9 mouse cellular contexts compared by ENCODE assay signal in genomic region chr14:33939117-33939516, GRCm38 (mm10). TPM values are rescaled to one million over a fixed set of nuclear protein-coding genes. Genes with fewer than 3 reads are reported as not detected.
DNase-seq lines count a peak whose midpoint lies in the region; ATAC-seq and TF ChIP-seq lines count a peak whose summit lies in the region.
"Had no signal": no experiment of that assay in that cellular context is flagged by ENCODE, and none has a peak within 500 bp of the region (broad histone marks: within the 10 kb centered on the region; RNA-seq: fewer than 3 reads in every experiment).

No protein-coding gene starts in this region.

- H3K27ac ChIP-seq in CH12.LX (ENCODE audit: insufficient read depth, low read depth), result no peak overlapping the region
- no peak overlapping the region for H3K27ac ChIP-seq in embryonic fibroblast, embryonic 13.5 days (ENCODE audit: insufficient read depth, low read length)
- no peak overlapping the region for H3K27ac ChIP-seq in heart, postnatal 0 days (ENCODE audit: low read depth)

- H3K9ac ChIP-seq in CH12.LX (ENCODE audit: insufficient read depth, low read depth), result no peak overlapping the region
- no peak overlapping the region for H3K9ac ChIP-seq in heart, postnatal 0 days (replicated peaks; ENCODE audit: low read depth, low read length)

- peak; percentile 78 for TF ChIP-seq RAD21 in CH12.LX (IDR thresholded peaks at IDR 0.05; ENCODE audit: low read depth, low read length)

- ATAC-seq in heart, postnatal 0 days (ENCODE audit: insufficient read depth, low read depth), result peak; percentile 59

- TF ChIP-seq POLR2A in CH12.LX (IDR thresholded peaks at IDR 0.05; ENCODE audit: low read depth, low read length), result no peak
- TF ChIP-seq POLR2A in embryonic fibroblast, embryonic 13.5 days (IDR thresholded peaks at IDR 0.05; ENCODE audit: low read depth, low read length), result no peak
- TF ChIP-seq POLR2A in lung, adult 2 months (IDR thresholded peaks at IDR 0.05; ENCODE audit: borderline replicate concordance, extremely low read depth, low read depth, low read length), result no peak

- no peak for TF ChIP-seq EP300 in CH12.LX (IDR thresholded peaks at IDR 0.05; ENCODE audit: low read length)
- TF ChIP-seq EP300 in heart, postnatal 0 days (IDR thresholded peaks at IDR 0.05; ENCODE audit: low read depth), result no peak

- no peaks in the 10 kb centered on the region for H3K36me3 ChIP-seq in CH12.LX (replicated peaks in 1 of 2; ENCODE audit: control insufficient read depth in 1 of 2, insufficient read depth in 1 of 2, low read length in 1 of 2)
- H3K36me3 ChIP-seq in heart, postnatal 0 days (replicated peaks; ENCODE audit: control insufficient read depth, insufficient read depth, low read length), result no peaks in the 10 kb centered on the region

- DNase-seq in CH12.LX (ENCODE audit: extremely low read depth), result peak; percentile 88
- peak; percentile 71 to 79 for DNase-seq in adrenal gland, postnatal 36 days
- peak; percentile 63 for DNase-seq in heart, postnatal 0 days (ENCODE audit: low spot score)
- peak; percentile 54 to 85 for DNase-seq in layer of hippocampus, adult 18-20 months (ENCODE audit: low spot score in 2 of 2)
- DNase-seq in lung, adult 2 months, result peak; percentile 16
- DNase-seq in retina, embryonic 14.5 days (ENCODE audit: low spot score), result peak; percentile 90
- no peak for DNase-seq in c-Kit-positive CD71-positive TER-119-positive erythroid progenitor cells, embryonic 14.5 days (ENCODE audit: low spot score)

- 29% methylated on average over 9 of the region's 9 CpGs for WGBS in heart, postnatal 0 days
- WGBS in lung, adult 2 months, result 30% methylated on average over 9 of the region's 9 CpGs

- peaks cover 4% of the 10 kb centered on the region for H3K27me3 ChIP-seq in CH12.LX (replicated peaks)
- H3K27me3 ChIP-seq in heart, postnatal 0 days (ENCODE audit: control insufficient read depth, insufficient read depth, low read length), result 0 out of 2 replicates have a peak, but pooled peaks cover 8% of the 10 kb centered on the region

- peak overlapping the region in 2 of 3 experiments; percentile 0 to 25 for H3K4me3 ChIP-seq in CH12.LX (replicated peaks in 1 of 3; ENCODE audit: low read depth in 2 of 3, low read length in 2 of 3, poor library complexity in 1 of 3)
- no peak overlapping the region for H3K4me3 ChIP-seq in embryonic fibroblast, embryonic 13.5 days (ENCODE audit: insufficient read depth, low read length)
- peak overlapping the region; percentile 20; the same call in 1 of the 2 replicates for H3K4me3 ChIP-seq in heart, postnatal 0 days (ENCODE audit: low read depth, low read length)
- no peak overlapping the region for H3K4me3 ChIP-seq in lung, adult 2 months (replicated peaks; ENCODE audit: extremely low read depth, low read depth, low read length)
- H3K4me3 ChIP-seq: myocyte had no signal

- peak overlapping the region; percentile 18 for H3K4me2 ChIP-seq in CH12.LX (ENCODE audit: insufficient read depth, low read depth, poor library complexity, severe bottlenecking)
- peak overlapping the region; percentile 44 for H3K4me2 ChIP-seq in heart, postnatal 0 days (ENCODE audit: low read depth, low read length)

- no peaks in the 10 kb centered on the region for H3K9me3 ChIP-seq in CH12.LX (replicated peaks; ENCODE audit: low read length)
- H3K9me3 ChIP-seq in heart, postnatal 0 days (replicated peaks; ENCODE audit: control insufficient read depth, low read length), result no peaks in the 10 kb centered on the region

- peak; percentile 90 to 95 for TF ChIP-seq CTCF in CH12.LX (conservative IDR thresholded peaks at IDR 0.05 in 1 of 2, IDR thresholded peaks at IDR 0.05 in 1 of 2; ENCODE audit: low read depth in 2 of 2, low read length in 2 of 2)
- peak; percentile 87; the same call in 1 of the 2 replicates for TF ChIP-seq CTCF in embryonic fibroblast, embryonic 13.5 days (IDR thresholded peaks at IDR 0.05; ENCODE audit: borderline replicate concordance, insufficient read depth, low read length)
- TF ChIP-seq CTCF in heart, postnatal 0 days (IDR thresholded peaks at IDR 0.05; ENCODE audit: low read depth), result peak; percentile 87
- TF ChIP-seq CTCF in lung, adult 2 months (IDR thresholded peaks at IDR 0.05; ENCODE audit: insufficient read depth, low read length), result peak; percentile 72

- dilution Hi-C loops in CH12.LX (cut with MboI; ENCODE audit: extremely low pct_ligation_motif_present, extremely low pct_unique_long_range_greater_than_20kb, low sequenced_read_pairs), result no loop called here

- H3K79me2 ChIP-seq in CH12.LX (replicated peaks; ENCODE audit: control insufficient read depth, extremely low read depth, insufficient read depth, poor library complexity, severe bottlenecking), result no peaks in the 10 kb centered on the region

- H3K4me1 ChIP-seq in CH12.LX (ENCODE audit: control insufficient read depth in 1 of 2, insufficient read depth in 2 of 2), result peaks cover 8 to 10% of the 10 kb centered on the region in 2 experiments
- H3K4me1 ChIP-seq in embryonic fibroblast, embryonic 13.5 days (ENCODE audit: control insufficient read depth, insufficient read depth, low read length), result no peaks in the 10 kb centered on the region
- H3K4me1 ChIP-seq in heart, postnatal 0 days (ENCODE audit: control insufficient read depth, insufficient read depth), result no peaks in the 10 kb centered on the region
- H3K4me1 ChIP-seq in lung, adult 2 months (ENCODE audit: control insufficient read depth, insufficient read depth, low read length), result no peaks in the 10 kb centered on the region

- in situ Hi-C loops in CH12.LX (cut with MboI; ENCODE audit: low pct_ligation_motif_present, low pct_unique_long_range_greater_than_20kb, low sequenced_read_pairs), result loop anchor here (10.0 kb wide), 1 partner anchor 264 kb away; no protein-coding TSS in a partner anchor

TF ChIP-seq in CH12.LX, 34 proteins besides CTCF, POLR2A, EP300 and RAD21 (continues in another document):
- TF ChIP-seq JUN (IDR thresholded peaks at IDR 0.05; ENCODE audit: insufficient read depth, low read depth, low read length) (no peak), MAFK (IDR thresholded peaks at IDR 0.05; ENCODE audit: insufficient replicate concordance, low read length) (no peak), USF1 (IDR thresholded peaks at IDR 0.05; ENCODE audit: low read depth, low read length) (no peak), ELF1 (IDR thresholded peaks at IDR 0.05; ENCODE audit: low read depth, low read length) (peak; percentile 87), ETS1 (conservative IDR thresholded peaks at IDR 0.05; ENCODE audit: low read depth, low read length) (no peak), POLR2AphosphoS2 (IDR thresholded peaks at IDR 0.05; ENCODE audit: low read depth, low read length) (no peak), PAX5 (IDR thresholded peaks at IDR 0.05; ENCODE audit: low read length) (no peak), CHD2 (IDR thresholded peaks at IDR 0.05; ENCODE audit: low read length) (no peak), ZMIZ1 (IDR thresholded peaks at IDR 0.05; ENCODE audit: low read depth, low read length) (no peak), TCF12 (IDR thresholded peaks at IDR 0.05; ENCODE audit: low read depth, low read length) (no peak), JUND (conservative IDR thresholded peaks at IDR 0.05; ENCODE audit: low read depth, low read length) (no peak), E2F4 (IDR thresholded peaks at IDR 0.05; ENCODE audit: insufficient replicate concordance, low read depth, low read length) (no peak), MYC (IDR thresholded peaks at IDR 0.05; ENCODE audit: low read depth, low read length) (no peak)

RNA-seq across cellular contexts. Expression of gene Gdf2, which starts 1.7 kb away (rescaled TPM):
- total RNA-seq in CH12.LX (2012; rRNA removed) (not detected in 2 replicates), CH12.LX (2014; rRNA removed) (not detected in 2 replicates)
- polyA plus RNA-seq in CH12.LX (2012; ENCODE audit: insufficient read length, low read depth), result not detected in 2 replicates
- total RNA-seq in adrenal gland, postnatal 36 days (2021), result not detected
- not detected in 2 replicates for polyA plus RNA-seq in embryonic fibroblast, embryonic 13.5 days (2011; ENCODE audit: insufficient read length, low read depth, missing spikeins)
- total RNA-seq in heart, postnatal 0 days (2014; rRNA removed; ENCODE audit: low replicate concordance), result 0.12 and 3.0 TPM in 2 replicates
- 0.25 and 0.27 TPM in 2 replicates for polyA plus RNA-seq in heart, postnatal 0 days (2015; fragmentation: Nextera tagmentation; extraction: Ambion mirVana)
- total RNA-seq in layer of hippocampus, adult 18-20 months (2021), result not detected
- polyA plus RNA-seq in lung, adult 2 months (2012; rRNA removed), result 0.25 and 0.45 TPM in 2 replicates
- polyA plus RNA-seq: myocyte had no signal

RNA-seq across cellular contexts. Expression of gene Rbp3, which starts 14.7 kb away (rescaled TPM):
- total RNA-seq in CH12.LX (2012; rRNA removed) (not detected in 2 replicates), CH12.LX (2014; rRNA removed) (not detected in 2 replicates)
- polyA plus RNA-seq in CH12.LX (2012; ENCODE audit: insufficient read length, low read depth), result not detected in 2 replicates
- not detected for total RNA-seq in adrenal gland, postnatal 36 days (2021)
- not detected in 2 replicates for polyA plus RNA-seq in embryonic fibroblast, embryonic 13.5 days (2011; ENCODE audit: insufficient read length, low read depth, missing spikeins)
- not detected in 2 replicates for total RNA-seq in heart, postnatal 0 days (2014; rRNA removed; ENCODE audit: low replicate concordance)
- not detected in 2 replicates for polyA plus RNA-seq in heart, postnatal 0 days (2015; fragmentation: Nextera tagmentation; extraction: Ambion mirVana)
- total RNA-seq in layer of hippocampus, adult 18-20 months (2021), result under 1 TPM in 1 of 2 experiments, not detected in 1; 0.07 TPM
- polyA plus RNA-seq in lung, adult 2 months (2012; rRNA removed), result not detected in 2 replicates

RNA-seq across cellular contexts. Expression of gene Gdf10, which starts 15.7 kb away (rescaled TPM):
- total RNA-seq in CH12.LX (2012; rRNA removed) (not detected in 2 replicates), CH12.LX (2014; rRNA removed) (not detected in 2 replicates)
- polyA plus RNA-seq in CH12.LX (2012; ENCODE audit: insufficient read length, low read depth), result not detected in 2 replicates
- 10 to 100 TPM; 12.8 to 13.4 TPM for total RNA-seq in adrenal gland, postnatal 36 days (2021)
- 1.1 and 7.0 TPM in 2 replicates for polyA plus RNA-seq in embryonic fibroblast, embryonic 13.5 days (2011; ENCODE audit: insufficient read length, low read depth, missing spikeins)
- 1.1 and 2.2 TPM in 2 replicates for total RNA-seq in heart, postnatal 0 days (2014; rRNA removed; ENCODE audit: low replicate concordance)
- 1.6 and 2.3 TPM in 2 replicates for polyA plus RNA-seq in heart, postnatal 0 days (2015; fragmentation: Nextera tagmentation; extraction: Ambion mirVana)
- total RNA-seq in layer of hippocampus, adult 18-20 months (2021), result 1 to 10 TPM; 5.4 to 5.7 TPM
- polyA plus RNA-seq in lung, adult 2 months (2012; rRNA removed), result 14.3 and 15.1 TPM in 2 replicates
- polyA plus RNA-seq: myocyte had no signal

RNA-seq across cellular contexts. Expression of gene Zfp488, which starts 39.4 kb away (rescaled TPM):
- total RNA-seq in CH12.LX (2012; rRNA removed) (not detected in 2 replicates), CH12.LX (2014; rRNA removed) (not detected in 2 replicates)
- polyA plus RNA-seq in CH12.LX (2012; ENCODE audit: insufficient read length, low read depth), result not detected in 2 replicates
- total RNA-seq in adrenal gland, postnatal 36 days (2021), result not detected
- not detected in 2 replicates for polyA plus RNA-seq in embryonic fibroblast, embryonic 13.5 days (2011; ENCODE audit: insufficient read length, low read depth, missing spikeins)
- not detected in 2 replicates for total RNA-seq in heart, postnatal 0 days (2014; rRNA removed; ENCODE audit: low replicate concordance)
- polyA plus RNA-seq in heart, postnatal 0 days (2015; fragmentation: Nextera tagmentation; extraction: Ambion mirVana), result not detected in 2 replicates
- total RNA-seq in layer of hippocampus, adult 18-20 months (2021), result 1 to 10 TPM; 4.0 to 4.1 TPM
- polyA plus RNA-seq in lung, adult 2 months (2012; rRNA removed), result not detected in 2 replicates
- polyA plus RNA-seq: myocyte had no signal

Comparison
In these comparisons a context has a peak if more than half of its experiments do, and no peak if none do; other contexts are left out.
1. H3K4me3 ChIP-seq: peak in CH12.LX (2 of 3) and heart, postnatal 0 days (single experiment); none in embryonic fibroblast, embryonic 13.5 days (single experiment) and lung, adult 2 months (single experiment).
2. Peak in every context shown above with its lines, with median percentiles within 50 percentile points of each other: CTCF ChIP-seq.